Mouse (Mus musculus) bone marrow macrophage, adult 2 months (primary cell): ENCODE measurements around the gene Itsn1. TPM values are rescaled to one million over a fixed set of nuclear protein-coding genes. Genes with fewer than 3 reads are reported as not detected.
A peak's percentile ranks its signal among the peaks of the same experiment; 100 is the strongest.

Experiments
- H3K27ac ChIP-seq: 2 replicates; pipeline ENCODE4 v1.5.1; 2012; ENCODE audit warnings: low read depth, low read length; ENCODE audit not compliant: insufficient read depth
- H3K4me1 ChIP-seq: 2 replicates; pipeline ENCODE4 v1.6.1; 2012; ENCODE audit warnings: low read length; ENCODE audit not compliant: control insufficient read depth, insufficient read depth
- H3K4me3 ChIP-seq: 2 replicates; pipeline ENCODE4 v1.5.1; 2012; ENCODE audit warnings: mild to moderate bottlenecking, low read length, moderate library complexity; ENCODE audit not compliant: insufficient read depth
- CTCF ChIP-seq: IDR thresholded peaks from 2 replicates; pipeline ENCODE4 v1.5.1; 2012; ENCODE audit warnings: low read depth, mild to moderate bottlenecking, low read length, moderate library complexity
- POLR2A ChIP-seq: IDR thresholded peaks from 2 replicates; pipeline ENCODE4 v1.6.1; 2012; ENCODE audit warnings: mild to moderate bottlenecking, low read depth, low read length, borderline replicate concordance
- polyA plus RNA-seq: library from polyadenylated mRNA; stranded (reverse); fragments of >200 nt; gene quantifications from 2 replicates; pipeline ENCODE4 v1.2.4, GENCODE M21; 2012; ENCODE audit not compliant: missing spikeins, insufficient read depth, insufficient read length

Gene Itsn1
- polyA plus RNA-seq, 1 experiment, result 130 TPM

DNA sequence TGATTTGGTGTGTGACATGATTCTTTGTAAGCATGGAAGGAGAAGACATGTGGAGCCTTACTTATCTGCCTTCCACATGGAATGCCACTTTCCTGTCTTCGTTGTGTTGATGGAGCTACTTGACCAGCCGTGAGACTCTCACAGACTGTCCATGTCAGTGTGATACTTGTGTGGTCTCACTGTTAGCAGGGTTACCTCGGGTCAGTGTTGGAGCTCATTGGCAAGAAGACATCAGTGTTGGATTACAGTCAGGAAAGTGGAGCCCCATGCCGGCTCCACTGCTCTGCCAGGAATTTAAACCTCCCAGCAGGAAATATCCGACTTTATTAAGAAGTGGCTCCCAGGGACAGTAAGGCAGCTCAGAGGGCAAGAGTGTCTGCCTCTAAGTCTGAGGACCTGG lies 75.8 kb downstream of the Itsn1 start:
- no peak for TF ChIP-seq CTCF
- TF ChIP-seq POLR2A, result no peak
- no peaks in the 10 kb centered on the region for H3K4me1 ChIP-seq
- H3K27ac ChIP-seq, result no peak overlapping the region
- no peak overlapping the region for H3K4me3 ChIP-seq

DNA sequence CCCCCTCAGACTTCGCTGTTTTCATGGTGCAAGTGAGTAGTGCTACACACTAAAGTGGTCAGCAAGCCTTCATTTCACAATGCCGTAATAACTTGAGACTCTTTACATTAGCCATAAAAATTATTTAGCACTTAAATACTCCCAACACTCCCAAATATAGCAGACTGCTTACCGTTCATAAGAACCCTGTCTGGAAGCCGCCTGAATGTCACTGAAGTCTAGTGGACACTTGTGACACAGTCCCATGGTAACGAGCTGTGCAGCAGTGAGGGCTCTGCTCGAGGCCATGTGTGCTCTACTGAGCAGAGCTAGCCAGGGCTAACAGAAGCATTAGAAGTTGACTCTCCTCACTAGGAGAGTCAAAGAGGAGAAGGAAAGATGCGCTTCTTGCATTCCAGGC lies 81.2 kb downstream of the Itsn1 start:
- Histone ChIP-seq H3K4me3 (no peak overlapping the region), H3K27ac (no peak overlapping the region), H3K4me1 (peaks cover 5% of the 10 kb centered on the region; the same call in 1 of the 2 replicates)
- TF ChIP-seq POLR2A (no peak), CTCF (no peak)

DNA sequence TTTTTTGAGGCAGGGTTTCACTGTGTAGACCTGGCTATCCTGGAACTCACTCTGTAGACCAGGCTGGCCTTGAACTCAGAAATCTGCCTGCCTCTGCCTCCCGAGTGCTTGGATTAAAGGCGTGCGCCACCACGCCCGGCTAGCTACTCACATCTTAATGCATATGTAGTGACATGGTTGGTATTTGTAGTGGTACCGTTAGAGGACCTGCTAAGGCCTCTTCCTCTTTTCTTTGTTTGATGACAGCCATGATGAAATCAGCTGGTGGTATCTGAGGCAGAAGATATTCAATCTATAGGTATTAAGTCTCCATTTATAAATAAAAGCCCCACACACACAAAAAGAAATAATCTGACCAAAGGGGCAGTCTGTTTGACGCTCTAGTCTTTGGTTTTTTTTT lies 82.3 kb downstream of the Itsn1 start:
- H3K4me1 ChIP-seq, result peaks cover 5% of the 10 kb centered on the region; the same call in 1 of the 2 replicates
- no peak overlapping the region for H3K4me3 ChIP-seq
- no peak for TF ChIP-seq CTCF
- no peak overlapping the region for H3K27ac ChIP-seq

DNA sequence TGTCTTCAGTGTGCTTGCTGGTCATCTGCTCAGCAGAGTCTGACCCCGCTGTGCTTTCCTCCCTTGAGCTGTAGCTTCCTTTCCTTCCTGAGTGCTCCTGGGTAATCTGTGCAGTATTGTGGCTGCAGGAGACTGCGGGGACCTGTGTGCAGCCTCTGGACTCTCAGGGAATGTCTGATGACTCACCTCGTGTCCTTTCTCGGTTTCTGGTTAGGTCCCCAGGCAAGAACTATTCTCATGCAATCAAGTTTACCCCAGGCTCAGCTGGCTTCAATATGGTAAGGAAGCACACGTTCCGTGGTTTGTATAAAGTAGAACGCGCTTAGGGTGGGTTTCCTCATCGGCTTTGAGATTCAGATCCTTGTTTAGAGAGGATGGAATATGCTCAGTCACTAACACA lies 82.8 kb downstream of the Itsn1 start:
- TF ChIP-seq CTCF (no peak), POLR2A (no peak)
- Histone ChIP-seq H3K27ac (no peak overlapping the region), H3K4me1 (peaks cover 5% of the 10 kb centered on the region; the same call in 1 of the 2 replicates), H3K4me3 (no peak overlapping the region)

- peaks cover 5% of the 10 kb centered on the region; the same call in 1 of the 2 replicates for H3K4me1 ChIP-seq
- H3K4me3 ChIP-seq, result no peak overlapping the region
- TF ChIP-seq POLR2A (no peak), CTCF (no peak)
- no peak overlapping the region for H3K27ac ChIP-seq
Observed at GRCm38 (mm10) chr16:91813543-91813942, 84.5 kb downstream of the Itsn1 start.

- no peak overlapping the region for H3K27ac ChIP-seq
- TF ChIP-seq CTCF (no peak), POLR2A (no peak)
- peaks cover 11% of the 10 kb centered on the region for H3K4me1 ChIP-seq
- no peak overlapping the region for H3K4me3 ChIP-seq
Observed at GRCm38 (mm10) chr16:91815067-91815466, 86.0 kb downstream of the Itsn1 start.

DNA sequence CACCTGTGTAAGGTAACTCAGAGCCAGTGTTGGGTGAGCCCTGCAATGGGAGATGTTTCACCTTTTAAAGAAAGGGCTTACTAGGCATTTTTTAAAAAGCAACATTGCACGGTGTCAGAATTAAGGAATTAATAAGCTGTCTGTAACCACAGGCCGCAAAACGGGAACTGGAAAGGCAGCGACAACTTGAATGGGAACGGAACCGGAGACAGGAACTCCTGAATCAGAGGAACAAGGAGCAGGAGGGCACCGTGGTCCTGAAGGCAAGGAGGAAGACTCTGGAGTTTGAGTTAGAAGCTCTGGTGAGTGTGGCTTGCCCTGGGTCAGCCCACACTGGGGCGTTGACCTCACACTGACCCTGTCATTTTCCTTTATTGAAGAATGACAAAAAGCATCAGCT lies 91.2 kb downstream of the Itsn1 start:
- Histone ChIP-seq H3K4me1 (peaks cover 19% of the 10 kb centered on the region), H3K27ac (peak overlapping the region; percentile 58), H3K4me3 (no peak overlapping the region)
- no peak for TF ChIP-seq CTCF
- no peak for TF ChIP-seq POLR2A

DNA sequence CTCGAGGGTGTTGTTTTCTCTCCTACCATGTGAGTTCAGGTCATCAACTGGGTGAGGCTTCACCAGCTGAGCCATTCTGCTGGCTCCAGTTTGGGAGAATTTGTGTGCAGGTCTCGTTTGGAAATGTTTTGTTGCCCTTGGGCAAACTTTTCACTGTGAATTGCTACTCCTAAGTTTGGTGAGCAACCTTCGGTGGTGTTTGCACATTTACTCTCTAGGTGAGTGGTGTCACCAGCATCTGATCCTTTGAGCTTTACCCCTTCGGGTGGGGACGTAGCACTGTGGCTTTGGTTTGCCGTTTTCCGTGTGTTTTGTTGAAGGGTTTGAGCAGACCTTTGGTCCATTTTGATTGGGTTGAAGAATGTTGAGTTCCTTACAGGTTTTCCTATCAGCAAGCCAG lies 93.2 kb downstream of the Itsn1 start:
- no peak overlapping the region for H3K27ac ChIP-seq

GRCm38 (mm10) chr16:91822759-91823158 lies 93.7 kb downstream of the Itsn1 start:
- H3K27ac ChIP-seq, result no peak overlapping the region
- TF ChIP-seq POLR2A (no peak), CTCF (no peak)
- H3K4me1 ChIP-seq, result peaks cover 27% of the 10 kb centered on the region
- H3K4me3 ChIP-seq, result no peak overlapping the region

More for the DNA sequence above, 93.2 kb downstream of the Itsn1 start:
- Histone ChIP-seq H3K4me3 (no peak overlapping the region), H3K4me1 (peaks cover 27% of the 10 kb centered on the region)
- TF ChIP-seq CTCF (no peak), POLR2A (no peak)

DNA sequence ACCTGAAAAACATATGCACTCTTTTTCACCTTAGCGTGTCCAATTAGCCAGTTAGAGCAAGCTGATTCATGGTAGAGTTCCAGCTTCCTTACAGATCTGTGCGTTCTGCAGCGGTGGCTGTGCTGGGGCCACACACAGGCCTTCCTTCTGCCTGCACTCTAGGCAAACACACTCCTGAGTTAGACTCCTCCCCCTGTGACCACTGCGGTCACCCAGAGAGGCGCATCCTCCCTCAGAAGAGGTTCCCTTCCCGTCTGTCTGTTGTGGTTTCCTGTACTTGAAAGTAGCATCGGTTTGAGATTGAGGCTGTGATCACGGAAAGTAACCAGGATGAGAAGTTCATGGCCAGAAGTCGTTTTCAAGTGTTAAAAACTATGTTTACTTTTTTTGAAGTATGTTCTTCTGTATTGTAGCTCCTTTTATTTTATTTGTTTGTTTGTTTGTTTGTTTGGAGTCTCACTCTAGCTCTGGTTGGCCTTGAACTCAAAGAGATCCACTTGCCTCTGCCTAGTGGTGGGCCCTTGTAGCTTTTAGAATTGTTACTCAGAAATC lies 96.8 kb downstream of the Itsn1 start:
- no peak overlapping the region for H3K27ac ChIP-seq
- H3K4me3 ChIP-seq, result no peak overlapping the region
- peaks cover 14% of the 10 kb centered on the region for H3K4me1 ChIP-seq
- TF ChIP-seq CTCF, result no peak
- no peak for TF ChIP-seq POLR2A

- Histone ChIP-seq H3K4me3 (no peak overlapping the region), H3K27ac (no peak overlapping the region), H3K4me1 (peaks cover 13% of the 10 kb centered on the region)
- no peak for TF ChIP-seq CTCF
- TF ChIP-seq POLR2A, result no peak
Observed at GRCm38 (mm10) chr16:91826893-91827292, 97.8 kb downstream of the Itsn1 start.
